Mouse (Mus musculus) left cerebral cortex, postnatal 4 days (tissue): ENCODE results near the gene Peli2. TPM values are rescaled to one million over a fixed set of nuclear protein-coding genes. Genes with fewer than 3 reads are reported as not detected.

Experiments used
- DNase-seq: peaks from one replicate; pipeline ENCODE4 v3.0.0-alpha.2; 2022
- intact Hi-C: fragments of 180-260 bp; cut with DNase I; formaldehyde crosslinking; loops from one replicate; pipeline ENCODE4 v1.15.1; 2025
- total RNA-seq, 2 experiments: library from RNA; stranded (reverse); gene quantifications; 2 replicates each; pipeline ENCODE4 v1.2.3; 2021

Gene Peli2
- total RNA-seq, 2 experiments from 2014 or later: 25.5 to 30.8 TPM

GRCm38 (mm10) chr14:48207746-48208640 is 87.4 kb downstream of the Peli2 start:
- DNase-seq: no peak

GRCm38 (mm10) chr14:48209436-48209835 is 88.8 kb downstream of the Peli2 start:
- no peak for DNase-seq
- intact Hi-C loops: no loop called here

More at GRCm38 (mm10) chr14:48207746-48208640, 87.4 kb downstream of the Peli2 start:
- intact Hi-C loops: no loop called here

- intact Hi-C loops: no loop called here
- no peak for DNase-seq
Observed at GRCm38 (mm10) chr14:48210089-48210488, 89.5 kb downstream of the Peli2 start.

- intact Hi-C loops: no loop called here
- DNase-seq: no peak
Observed at GRCm38 (mm10) chr14:48211526-48211925, 90.9 kb downstream of the Peli2 start.

GRCm38 (mm10) chr14:48212839-48213238 is 92.2 kb downstream of the Peli2 start:
- intact Hi-C loops: no loop called here
- DNase-seq: no peak

- intact Hi-C loops: no loop called here
- DNase-seq: no peak
Observed at GRCm38 (mm10) chr14:48213593-48213992, 93.0 kb downstream of the Peli2 start.

GRCm38 (mm10) chr14:48222051-48222450 is 101.4 kb downstream of the Peli2 start:
- no peak for DNase-seq
- intact Hi-C loops: no loop called here

- DNase-seq: no peak
- intact Hi-C loops: no loop called here
Observed at GRCm38 (mm10) chr14:48222684-48223083, 102.1 kb downstream of the Peli2 start.

- intact Hi-C loops: no loop called here
- no peak for DNase-seq
Observed at GRCm38 (mm10) chr14:48224203-48224602, 103.6 kb downstream of the Peli2 start.

- intact Hi-C loops: no loop called here
- DNase-seq: no peak
Observed at GRCm38 (mm10) chr14:48224861-48225300, 104.3 kb downstream of the Peli2 start.

GRCm38 (mm10) chr14:48225810-48226446 is 105.3 kb downstream of the Peli2 start:
- intact Hi-C loops: no loop called here

GRCm38 (mm10) chr14:48226759-48227158 is 106.1 kb downstream of the Peli2 start:
- DNase-seq: no peak
- intact Hi-C loops: no loop called here

More at GRCm38 (mm10) chr14:48225810-48226446, 105.3 kb downstream of the Peli2 start:
- DNase-seq: no peak

- DNase-seq: no peak
- intact Hi-C loops: no loop called here
Observed at GRCm38 (mm10) chr14:48234785-48235519, 114.3 kb downstream of the Peli2 start.

- no peak for DNase-seq
- intact Hi-C loops: no loop called here
Observed at GRCm38 (mm10) chr14:48241335-48241734, 120.7 kb downstream of the Peli2 start.

- peak; percentile 15 for DNase-seq
- intact Hi-C loops: no loop called here
Observed at GRCm38 (mm10) chr14:48246236-48246635, 125.6 kb downstream of the Peli2 start.

- intact Hi-C loops: no loop called here
- DNase-seq: no peak
Observed at GRCm38 (mm10) chr14:48246963-48247362, 126.3 kb downstream of the Peli2 start.

GRCm38 (mm10) chr14:48249459-48249858 is 128.8 kb downstream of the Peli2 start:
- intact Hi-C loops: no loop called here
- DNase-seq: no peak

- intact Hi-C loops: no loop called here
- DNase-seq: no peak
Observed at GRCm38 (mm10) chr14:48249909-48250308, 129.3 kb downstream of the Peli2 start.

- intact Hi-C loops: no loop called here
- no peak for DNase-seq
Observed at GRCm38 (mm10) chr14:48251381-48251979, 130.9 kb downstream of the Peli2 start.

GRCm38 (mm10) chr14:48253183-48253582 is 132.6 kb downstream of the Peli2 start:
- intact Hi-C loops: no loop called here
- DNase-seq: no peak

GRCm38 (mm10) chr14:48254696-48255095 is 134.1 kb downstream of the Peli2 start:
- DNase-seq: no peak
- intact Hi-C loops: no loop called here
